Mouse (Mus musculus): ENCODE measurements around the gene Mrpl53. TPM values are rescaled to one million over a fixed set of nuclear protein-coding genes. Genes with fewer than 3 reads are reported as not detected.

The Mrpl53 gene
- polyA plus RNA-seq, 1 experiment from 2014 or later = 113 TPM

- Histone ChIP-seq H3K9me3 (ENCODE audit: control insufficient read depth) (no peaks in the 10 kb centered on the region), H3K27ac (ENCODE audit: low read depth, low read length) (peak overlapping the region; percentile 95), H3K27me3 (replicated peaks; ENCODE audit: control insufficient read depth, insufficient read depth, low read length) (no peaks in the 10 kb centered on the region), H3K4me2 (replicated peaks; ENCODE audit: low read depth) (peak overlapping the region; percentile 87), H3K4me1 (replicated peaks; ENCODE audit: control insufficient read depth, insufficient read depth, low read length) (peaks cover 10% of the 10 kb centered on the region), H3K9ac (ENCODE audit: low read depth, low read length) (peak overlapping the region; percentile 79), H3K36me3 (ENCODE audit: control insufficient read depth, insufficient read depth) (no peaks in the 10 kb centered on the region), H3K4me3 (ENCODE audit: low read depth, low read length) (peak overlapping the region; percentile 59)
- WGBS = 2% methylated on average over 26 of the region's 26 CpGs
- no peak for TF ChIP-seq CTCF (IDR thresholded peaks at IDR 0.05; ENCODE audit: low read depth)
- ATAC-seq = peak; percentile 58
These were observed 28.2 kb downstream of the Mrpl53 start for GRCm38 (mm10) chr6:83136881-83137575.

GRCm38 (mm10) chr6:83137576-83137950, 28.7 kb downstream of the Mrpl53 start:
- peak overlapping the region; percentile 59 for H3K4me3 ChIP-seq (ENCODE audit: low read depth, low read length)
- ATAC-seq = peak; percentile 51
- peak overlapping the region; percentile 79 for H3K9ac ChIP-seq (ENCODE audit: low read depth, low read length)
- no peaks in the 10 kb centered on the region for H3K36me3 ChIP-seq (ENCODE audit: control insufficient read depth, insufficient read depth)
- 0% methylated on average over 12 of the region's 12 CpGs for WGBS
- peak; percentile 15; the same call in 1 of the 2 replicates for TF ChIP-seq CTCF (IDR thresholded peaks at IDR 0.05; ENCODE audit: low read depth)
- peak overlapping the region; percentile 87 for H3K4me2 ChIP-seq (replicated peaks; ENCODE audit: low read depth)
- no peaks in the 10 kb centered on the region for H3K9me3 ChIP-seq (ENCODE audit: control insufficient read depth)
- no peaks in the 10 kb centered on the region for H3K27me3 ChIP-seq (replicated peaks; ENCODE audit: control insufficient read depth, insufficient read depth, low read length)
- peaks cover 14% of the 10 kb centered on the region for H3K4me1 ChIP-seq (replicated peaks; ENCODE audit: control insufficient read depth, insufficient read depth, low read length)
- peak overlapping the region; percentile 95 for H3K27ac ChIP-seq (ENCODE audit: low read depth, low read length)

- Histone ChIP-seq H3K36me3 (ENCODE audit: control insufficient read depth, insufficient read depth) (no peaks in the 10 kb centered on the region), H3K4me3 (ENCODE audit: low read depth, low read length) (peak overlapping the region; percentile 59), H3K9me3 (ENCODE audit: control insufficient read depth) (no peaks in the 10 kb centered on the region), H3K27ac (ENCODE audit: low read depth, low read length) (peak overlapping the region; percentile 95), H3K4me1 (replicated peaks; ENCODE audit: control insufficient read depth, insufficient read depth, low read length) (peaks cover 14% of the 10 kb centered on the region), H3K9ac (ENCODE audit: low read depth, low read length) (peak overlapping the region; percentile 79; the same call in 1 of the 2 replicates), H3K4me2 (replicated peaks; ENCODE audit: low read depth) (peak overlapping the region; percentile 87), H3K27me3 (replicated peaks; ENCODE audit: control insufficient read depth, insufficient read depth, low read length) (no peaks in the 10 kb centered on the region)
- 6% methylated on average over 11 of the region's 11 CpGs for WGBS
- no peak for ATAC-seq
- peak; percentile 42 for TF ChIP-seq CTCF (IDR thresholded peaks at IDR 0.05; ENCODE audit: low read depth)
These were observed 29.2 kb downstream of the Mrpl53 start for GRCm38 (mm10) chr6:83138056-83138455.

GRCm38 (mm10) chr6:83140044-83140443, 31.2 kb downstream of the Mrpl53 start:
- H3K36me3 ChIP-seq (ENCODE audit: control insufficient read depth, insufficient read depth) = no peaks in the 10 kb centered on the region
- 89% methylated on average over 8 of the region's 8 CpGs for WGBS
- no peak overlapping the region for H3K4me3 ChIP-seq (ENCODE audit: low read depth, low read length)
- ATAC-seq = no peak
- no peak overlapping the region for H3K9ac ChIP-seq (ENCODE audit: low read depth, low read length)
- no peaks in the 10 kb centered on the region for H3K9me3 ChIP-seq (ENCODE audit: control insufficient read depth)
- H3K4me1 ChIP-seq (replicated peaks; ENCODE audit: control insufficient read depth, insufficient read depth, low read length) = peaks cover 10% of the 10 kb centered on the region
- no peak overlapping the region for H3K4me2 ChIP-seq (replicated peaks; ENCODE audit: low read depth)
- H3K27ac ChIP-seq (ENCODE audit: low read depth, low read length) = no peak overlapping the region
- no peaks in the 10 kb centered on the region for H3K27me3 ChIP-seq (replicated peaks; ENCODE audit: control insufficient read depth, insufficient read depth, low read length)
- TF ChIP-seq CTCF (IDR thresholded peaks at IDR 0.05; ENCODE audit: low read depth) = no peak

- no peaks in the 10 kb centered on the region for H3K27me3 ChIP-seq (replicated peaks; ENCODE audit: control insufficient read depth, insufficient read depth, low read length)
- H3K9ac ChIP-seq (ENCODE audit: low read depth, low read length) = 0 out of 2 replicates have a peak overlapping the region, but pooled peaks have one; percentile 34
- peaks cover 6% of the 10 kb centered on the region; the same call in 1 of the 2 replicates for H3K4me1 ChIP-seq (replicated peaks; ENCODE audit: control insufficient read depth, insufficient read depth, low read length)
- no peak for TF ChIP-seq CTCF (IDR thresholded peaks at IDR 0.05; ENCODE audit: low read depth)
- H3K36me3 ChIP-seq (ENCODE audit: control insufficient read depth, insufficient read depth) = peaks cover 3% of the 10 kb centered on the region; the same call in 1 of the 2 replicates
- H3K4me2 ChIP-seq (replicated peaks; ENCODE audit: low read depth) = peak overlapping the region; percentile 52; the same call in 1 of the 2 replicates
- no peak overlapping the region for H3K4me3 ChIP-seq (ENCODE audit: low read depth, low read length)
- no peak overlapping the region for H3K27ac ChIP-seq (ENCODE audit: low read depth, low read length)
- WGBS = 48% methylated on average over 4 of the region's 4 CpGs
- H3K9me3 ChIP-seq (ENCODE audit: control insufficient read depth) = no peaks in the 10 kb centered on the region
- no peak for ATAC-seq
These were observed 32.8 kb downstream of the Mrpl53 start for GRCm38 (mm10) chr6:83141636-83142035.

GRCm38 (mm10) chr6:83142211-83142731, 33.4 kb downstream of the Mrpl53 start:
- peaks cover 8% of the 10 kb centered on the region; the same call in 1 of the 2 replicates for H3K36me3 ChIP-seq (ENCODE audit: control insufficient read depth, insufficient read depth)
- H3K9ac ChIP-seq (ENCODE audit: low read depth, low read length) = peak overlapping the region; percentile 34; the same call in 1 of the 2 replicates
- ATAC-seq = no peak
- H3K4me3 ChIP-seq (ENCODE audit: low read depth, low read length) = peak overlapping the region; percentile 17; the same call in 1 of the 2 replicates
- peak overlapping the region; percentile 52 for H3K4me2 ChIP-seq (replicated peaks; ENCODE audit: low read depth)
- H3K4me1 ChIP-seq (replicated peaks; ENCODE audit: control insufficient read depth, insufficient read depth, low read length) = peaks cover 6% of the 10 kb centered on the region; the same call in 1 of the 2 replicates
- TF ChIP-seq CTCF (IDR thresholded peaks at IDR 0.05; ENCODE audit: low read depth) = no peak
- no peaks in the 10 kb centered on the region for H3K9me3 ChIP-seq (ENCODE audit: control insufficient read depth)
- 17% methylated on average over 40 of the region's 41 CpGs for WGBS
- H3K27ac ChIP-seq (ENCODE audit: low read depth, low read length) = no peak overlapping the region
- no peaks in the 10 kb centered on the region for H3K27me3 ChIP-seq (replicated peaks; ENCODE audit: control insufficient read depth, insufficient read depth, low read length)

Data from intestine, postnatal 0 days (tissue).